ENCODE assay signal across 8 mouse cellular contexts in genomic region chr2:32982700-32983099, GRCm38 (mm10). TPM values are rescaled to one million over a fixed set of nuclear protein-coding genes. Genes with fewer than 3 reads are reported as not detected.
DNase-seq lines count a peak whose midpoint lies in the region; ATAC-seq and TF ChIP-seq lines count a peak whose summit lies in the region.

No protein-coding gene starts in this region.

- H3K4me3 ChIP-seq in kidney, adult 2 months (ENCODE audit: insufficient read depth, low read depth, low read length) = peak overlapping the region; percentile 92
- H3K4me3 ChIP-seq in hindbrain, embryonic 16.5 days (ENCODE audit: low read length) = peak overlapping the region; percentile 67
- H3K4me3 ChIP-seq in midbrain, embryonic 16.5 days (ENCODE audit: low read depth, low read length) = peak overlapping the region; percentile 91; the same call in 1 of the 2 replicates

- peak overlapping the region; percentile 16; the same call in 1 of the 2 replicates for H3K27ac ChIP-seq in kidney, adult 2 months (ENCODE audit: insufficient read depth, low read depth, low read length)
- H3K27ac ChIP-seq in hindbrain, embryonic 16.5 days (ENCODE audit: low read depth, low read length) = no peak overlapping the region
- H3K27ac ChIP-seq in midbrain, embryonic 16.5 days (ENCODE audit: low read length) = no peak overlapping the region

- ATAC-seq in hindbrain, embryonic 16.5 days = no peak
- no peak for ATAC-seq in midbrain, embryonic 16.5 days

- no peak for TF ChIP-seq POLR2A in kidney, adult 2 months (IDR thresholded peaks at IDR 0.05; ENCODE audit: low read depth, low read length)

- no peaks in the 10 kb centered on the region for H3K9me3 ChIP-seq in hindbrain, embryonic 16.5 days (ENCODE audit: control insufficient read depth, low read length)
- H3K9me3 ChIP-seq in midbrain, embryonic 16.5 days (replicated peaks; ENCODE audit: control insufficient read depth, low read length, poor library complexity, severe bottlenecking) = no peaks in the 10 kb centered on the region

- intact Hi-C loops in left cerebral cortex, postnatal 10 days (cut with DNase I) = no loop called here

- peak overlapping the region; percentile 97 for H3K4me2 ChIP-seq in hindbrain, embryonic 16.5 days (ENCODE audit: low read length)
- H3K4me2 ChIP-seq in midbrain, embryonic 16.5 days (ENCODE audit: low read length) = peak overlapping the region; percentile 99

- no peaks in the 10 kb centered on the region for H3K36me3 ChIP-seq in kidney, adult 2 months (ENCODE audit: control insufficient read depth, insufficient read depth, low read length)
- no peaks in the 10 kb centered on the region for H3K36me3 ChIP-seq in hindbrain, embryonic 16.5 days (ENCODE audit: control insufficient read depth, insufficient read depth, low read length)
- peaks cover 9% of the 10 kb centered on the region for H3K36me3 ChIP-seq in midbrain, embryonic 16.5 days (ENCODE audit: control insufficient read depth, insufficient read depth, low read length)

- H3K9ac ChIP-seq in hindbrain, embryonic 16.5 days (ENCODE audit: low read depth, low read length) = no peak overlapping the region
- H3K9ac ChIP-seq in midbrain, embryonic 16.5 days (ENCODE audit: low read depth, low read length) = no peak overlapping the region

- no peaks in the 10 kb centered on the region for H3K27me3 ChIP-seq in kidney, adult 2 months (replicated peaks; ENCODE audit: control insufficient read depth, insufficient read depth, low read length)
- no peaks in the 10 kb centered on the region for H3K27me3 ChIP-seq in hindbrain, embryonic 16.5 days (replicated peaks; ENCODE audit: control insufficient read depth, insufficient read depth, low read length)
- H3K27me3 ChIP-seq in midbrain, embryonic 16.5 days (ENCODE audit: control insufficient read depth, insufficient read depth, low read depth, low read length) = no peaks in the 10 kb centered on the region

- TF ChIP-seq CTCF in kidney, adult 2 months (conservative IDR thresholded peaks at IDR 0.05; ENCODE audit: insufficient read depth, insufficient read length, low read depth, low read length) = no peak

- peaks cover 12% of the 10 kb centered on the region for H3K4me1 ChIP-seq in kidney, adult 2 months (ENCODE audit: control insufficient read depth, insufficient read depth, low read length)
- H3K4me1 ChIP-seq in hindbrain, embryonic 16.5 days (ENCODE audit: control insufficient read depth, insufficient read depth, low read depth, low read length) = peaks cover 16% of the 10 kb centered on the region
- H3K4me1 ChIP-seq in midbrain, embryonic 16.5 days (ENCODE audit: control insufficient read depth, insufficient read depth, low read length) = peaks cover 16% of the 10 kb centered on the region

- 4% methylated on average over 4 of the region's 4 CpGs for WGBS in kidney, adult 2 months
- 4% methylated on average over 4 of the region's 4 CpGs for WGBS in hindbrain, embryonic 16.5 days
- WGBS in midbrain, embryonic 16.5 days = 7% methylated on average over 4 of the region's 4 CpGs

- DNase-seq in kidney, adult 2 months = peak; percentile 23
- DNase-seq in kidney, adult 11 months = no peak
- DNase-seq in embryo, embryonic 10.5 days (ENCODE audit: low spot score) = peak; percentile 36
- no peak for DNase-seq in layer of hippocampus, postnatal 36 days
- no peak for DNase-seq in left cerebral cortex, postnatal 10 days (ENCODE audit: extremely low spot score in 1 of 2, low spot score in 2 of 2)
- DNase-seq in right cerebral cortex, adult 18-20 months = no peak

RNA-seq across cellular contexts. Expression of gene Slc2a8, which starts 0.8 kb away (rescaled TPM):
- polyA plus RNA-seq in kidney, adult 2 months (2012; rRNA removed) = 51.1 and 51.9 TPM in 2 replicates
- polyA plus RNA-seq in hindbrain, embryonic 16.5 days (2015; fragmentation: Nextera tagmentation; extraction: Ambion mirVana) = 23.2 and 26.0 TPM in 2 replicates
- 20.7 and 21.7 TPM in 2 replicates for polyA plus RNA-seq in midbrain, embryonic 16.5 days (2015; fragmentation: Nextera tagmentation; extraction: Ambion mirVana)
- total RNA-seq in layer of hippocampus, postnatal 36 days (2021) = 10 to 100 TPM; 18.4 to 18.9 TPM
- total RNA-seq in left cerebral cortex, postnatal 10 days (2021) = 10 to 100 TPM; 22.5 to 25.4 TPM

RNA-seq across cellular contexts. Expression of gene Lrsam1, which starts 21.3 kb away (rescaled TPM):
- polyA plus RNA-seq in kidney, adult 2 months (2012; rRNA removed) = 12.0 and 15.5 TPM in 2 replicates
- 24.5 and 28.3 TPM in 2 replicates for polyA plus RNA-seq in hindbrain, embryonic 16.5 days (2015; fragmentation: Nextera tagmentation; extraction: Ambion mirVana)
- 24.7 and 29.0 TPM in 2 replicates for polyA plus RNA-seq in midbrain, embryonic 16.5 days (2015; fragmentation: Nextera tagmentation; extraction: Ambion mirVana)
- 10 to 100 TPM; 32.4 to 34.7 TPM for total RNA-seq in layer of hippocampus, postnatal 36 days (2021)
- 10 to 100 TPM; 36.3 to 38.9 TPM for total RNA-seq in left cerebral cortex, postnatal 10 days (2021)

RNA-seq across cellular contexts. Expression of gene Rpl12, which starts 21.3 kb away (rescaled TPM):
- polyA plus RNA-seq in kidney, adult 2 months (2012; rRNA removed) = 166 and 270 TPM in 2 replicates
- 78.7 and 85.4 TPM in 2 replicates for polyA plus RNA-seq in hindbrain, embryonic 16.5 days (2015; fragmentation: Nextera tagmentation; extraction: Ambion mirVana)
- 76.2 and 81.9 TPM in 2 replicates for polyA plus RNA-seq in midbrain, embryonic 16.5 days (2015; fragmentation: Nextera tagmentation; extraction: Ambion mirVana)
- total RNA-seq in layer of hippocampus, postnatal 36 days (2021) = 100 to 1,000 TPM; 110 to 112 TPM
- 100 to 1,000 TPM; 145 to 166 TPM for total RNA-seq in left cerebral cortex, postnatal 10 days (2021)

Comparison
In these comparisons a context has a peak if more than half of its experiments do, and no peak if none do; other contexts are left out.
1. DNase-seq: peak in kidney, adult 2 months (single experiment) and embryo, embryonic 10.5 days (single experiment); none in kidney, adult 11 months (single experiment), layer of hippocampus, postnatal 36 days (0 of 2), left cerebral cortex, postnatal 10 days (0 of 2) and right cerebral cortex, adult 18-20 months (single experiment).
2. Peak in every context shown above with its lines, with median percentiles within 50 percentile points of each other: H3K4me3 ChIP-seq.